Mouse (Mus musculus) CH12.LX (cell line): ENCODE results near the gene Gad1. TPM values are rescaled to one million over a fixed set of nuclear protein-coding genes. Genes with fewer than 3 reads are reported as not detected.
"Not testable (repeated sequence)": the region's sequence is repeated elsewhere in the genome, so short reads cannot be mapped to it uniquely, and the experiment has no call there.

Source experiments
- DNase-seq: peaks from one replicate; pipeline ENCODE4 v3.0.0-alpha.2; 2013; ENCODE audit errors: extremely low read depth
- H3K27ac ChIP-seq: 2 replicates; pipeline ENCODE4 v1.5.1; 2012; ENCODE audit warnings: low read depth, mild to moderate bottlenecking, control low read depth, moderate library complexity; ENCODE audit not compliant: insufficient read depth
- H3K27me3 ChIP-seq: replicated peaks from 2 replicates; pipeline ENCODE3; 2012; ENCODE audit warnings: inconsistent platforms
- H3K36me3 ChIP-seq, 2 experiments: replicated peaks in 1 of 2; 2 replicates each; pipeline versions ENCODE3 to v1.6.1; 2012; ENCODE audit warnings: inconsistent platforms in 1 of 2, low read length in 1 of 2, mild to moderate bottlenecking in 1 of 2, mixed read lengths in 1 of 2, moderate library complexity in 1 of 2; ENCODE audit not compliant: control insufficient read depth in 1 of 2, insufficient read depth in 1 of 2
- H3K4me1 ChIP-seq, 2 experiments: 2 replicates each; pipeline ENCODE4 v1.6.1; 2012; ENCODE audit warnings: inconsistent platforms in 1 of 2, moderate library complexity in 1 of 2; ENCODE audit not compliant: insufficient read depth in 2 of 2, control insufficient read depth in 1 of 2
- H3K4me2 ChIP-seq: 2 replicates; pipeline ENCODE4 v1.6.1; 2012; ENCODE audit warnings: low read depth, mild to moderate bottlenecking, control low read depth; ENCODE audit not compliant: poor library complexity, insufficient read depth, severe bottlenecking
- H3K4me3 ChIP-seq, 3 experiments: fragments of 150-350 bp in 1 of 3; sonication (generic) in 1 of 3; replicated peaks in 1 of 3; 2 replicates each; pipeline versions ENCODE3 to v1.5.1; 2011 to 2012; ENCODE audit warnings: low read depth in 2 of 3, low read length in 2 of 3, mild to moderate bottlenecking in 2 of 3, moderate library complexity in 2 of 3, control low read depth in 1 of 3, improper control_type of control experiment in 1 of 3, inconsistent platforms in 1 of 3, mixed read lengths in 1 of 3; ENCODE audit not compliant: poor library complexity in 1 of 3
- H3K79me2 ChIP-seq: replicated peaks from 2 replicates; pipeline ENCODE4 v1.6.1; 2012; ENCODE audit warnings: mild to moderate bottlenecking, moderate library complexity; ENCODE audit not compliant: control insufficient read depth, poor library complexity, insufficient read depth, severe bottlenecking; ENCODE audit errors: extremely low read depth
- H3K9ac ChIP-seq: 2 replicates; pipeline ENCODE4 v1.6.1; 2012; ENCODE audit warnings: low read depth, mild to moderate bottlenecking, control low read depth, moderate library complexity; ENCODE audit not compliant: insufficient read depth
- H3K9me3 ChIP-seq: replicated peaks from 2 replicates; pipeline ENCODE3; 2012; ENCODE audit warnings: low read length, inconsistent platforms, mixed read lengths
- BHLHE40 ChIP-seq: IDR thresholded peaks from 2 replicates; pipeline ENCODE4 v1.6.1; 2011; ENCODE audit warnings: mild to moderate bottlenecking, low read depth, low read length, improper control_type of control experiment
- CTCF ChIP-seq, 2 experiments: IDR thresholded peaks in 1 of 2; conservative IDR thresholded peaks in 1 of 2; 2 replicates each; pipeline ENCODE4 v1.5.1; 2011 to 2012; ENCODE audit warnings: low read depth in 2 of 2, low read length in 2 of 2, improper control_type of control experiment in 1 of 2, inconsistent platforms in 1 of 2, mild to moderate bottlenecking in 1 of 2, moderate library complexity in 1 of 2
- MAX ChIP-seq: IDR thresholded peaks from 2 replicates; pipeline ENCODE4 v1.6.1; 2011; ENCODE audit warnings: low read length, improper control_type of control experiment
- RAD21 ChIP-seq: IDR thresholded peaks from 2 replicates; pipeline ENCODE4 v1.6.1; 2011; ENCODE audit warnings: low read depth, mild to moderate bottlenecking, low read length, improper control_type of control experiment, moderate library complexity
- SMC3 ChIP-seq: IDR thresholded peaks from 2 replicates; pipeline ENCODE4 v1.6.1; 2011; ENCODE audit warnings: low read depth, low read length, improper control_type of control experiment
- ZC3H11A ChIP-seq: IDR thresholded peaks from 2 replicates; pipeline ENCODE4 v1.6.1; 2012; ENCODE audit warnings: low read depth, mild to moderate bottlenecking, inconsistent platforms, low read length, improper control_type of control experiment
- ZMIZ1 ChIP-seq: IDR thresholded peaks from 2 replicates; pipeline ENCODE4 v1.6.1; 2012; ENCODE audit warnings: low read depth, mild to moderate bottlenecking, inconsistent platforms, low read length, improper control_type of control experiment
- dilution Hi-C: fragments of 300-500 bp; cut with MboI; formaldehyde crosslinking; loops from 2 replicates; pipeline ENCODE4 v1.14.3; 2020; ENCODE audit warnings: low sequenced_read_pairs; ENCODE audit not compliant: extremely low pct_unique_long_range_greater_than_20kb, extremely low pct_ligation_motif_present
- in situ Hi-C: fragments of 300-500 bp; cut with MboI; formaldehyde crosslinking; loops from 3 replicates; pipeline ENCODE4 v1.14.3; 2019; ENCODE audit warnings: low sequenced_read_pairs, low pct_ligation_motif_present, low pct_unique_long_range_greater_than_20kb, mixed read lengths
- polyA plus RNA-seq: library from polyadenylated mRNA; unstranded; fragments of >175 nt; gene quantifications from 2 replicates; pipeline ENCODE4 v1.2.1, GENCODE M21; 2012; ENCODE audit warnings: low read depth; ENCODE audit not compliant: insufficient read length
- total RNA-seq, 2 experiments: library from RNA; depleted of rRNA; stranded (reverse); fragments of 300-350 nt in 1 of 2; fragments of >200 nt in 1 of 2; gene quantifications; 2 replicates each; pipeline ENCODE4 v1.2.3; 2012 to 2014

Gad1 gene
- total and polyA plus RNA-seq, 3 experiments: 1.3 to 1.9 (median 1.4) TPM

- H3K4me3 ChIP-seq: peak within 1 kb of the TSS in 1 of 3 experiments; percentile 23
- DNase-seq: no peak
- dilution Hi-C loops: no loop called here
Measured at GRCm38 (mm10) chr2:70508496-70508895, 44.4 kb upstream of the Gad1 start, which contains the start of gene Erich2. Gene Erich2, plus strand, starts transcription at chr2:70508819.

GRCm38 (mm10) chr2:70509021-70509632, 43.7 kb upstream of the Gad1 start:
- no peak overlapping the region for H3K9ac ChIP-seq
- TF ChIP-seq MAX (no peak), ZMIZ1 (no peak), CTCF (conservative IDR thresholded peaks at IDR 0.05 in 1 of 2, IDR thresholded peaks at IDR 0.05 in 1 of 2; ENCODE audit: low read depth in 2 of 2, low read length in 2 of 2) (peak in 1 of 2 experiments; percentile 20; a peak in 1 of 4 replicates)
- DNase-seq: no peak
- no peaks in the 10 kb centered on the region for H3K36me3 ChIP-seq
- no peaks in the 10 kb centered on the region for H3K27me3 ChIP-seq
- in situ Hi-C loops (no loop called here), dilution Hi-C loops (no loop called here)
- peaks cover 0 to 14% of the 10 kb centered on the region in 2 experiments; a peak in 2 of 4 replicates for H3K4me1 ChIP-seq
- no peak overlapping the region for H3K27ac ChIP-seq
- peak overlapping the region in 1 of 3 experiments; percentile 23 for H3K4me3 ChIP-seq
- H3K9me3 ChIP-seq: peaks cover 2% of the 10 kb centered on the region
- H3K79me2 ChIP-seq: no peaks in the 10 kb centered on the region
- H3K4me2 ChIP-seq: peak overlapping the region; percentile 40

More at GRCm38 (mm10) chr2:70508496-70508895, 44.4 kb upstream of the Gad1 start, which contains the start of gene Erich2:
- no peak within 1 kb of the TSS for H3K9ac ChIP-seq
- no peaks in the 10 kb centered on the region for H3K36me3 ChIP-seq
- peak within 1 kb of the TSS; percentile 40 for H3K4me2 ChIP-seq
- no peak for TF ChIP-seq ZMIZ1
- H3K9me3 ChIP-seq: peaks cover 2% of the 10 kb centered on the region
- H3K79me2 ChIP-seq: no peaks in the 10 kb centered on the region
- peaks cover 3 to 19% of the 10 kb centered on the region in 2 experiments; a peak in 2 of 4 replicates for H3K4me1 ChIP-seq
- H3K27ac ChIP-seq: no peak within 1 kb of the TSS
- in situ Hi-C loops: no loop called here
- H3K27me3 ChIP-seq: no peaks in the 10 kb centered on the region

GRCm38 (mm10) chr2:70538283-70538682, 14.6 kb upstream of the Gad1 start:
- peak; percentile 41 for DNase-seq
- H3K79me2 ChIP-seq, H3K27me3 ChIP-seq, H3K27ac ChIP-seq, H3K4me1 ChIP-seq, H3K9ac ChIP-seq, H3K4me2 ChIP-seq, H3K9me3 ChIP-seq, H3K4me3 ChIP-seq, dilution Hi-C loops, H3K36me3 ChIP-seq, in situ Hi-C loops: not testable (repeated sequence)
- TF ChIP-seq CTCF (conservative IDR thresholded peaks at IDR 0.05 in 1 of 2, IDR thresholded peaks at IDR 0.05 in 1 of 2; ENCODE audit: low read depth in 2 of 2, low read length in 2 of 2) (peak; percentile 45 to 75), BHLHE40 (0 out of 2 replicates have a peak, but pooled peaks have one; percentile 21), ZC3H11A (peak; percentile 38), RAD21 (peak; percentile 69), SMC3 (peak; percentile 86)
